Mouse (Mus musculus): Measurements from ENCODE around the gene Unc5b.

Unc5b gene

GRCm38 (mm10) chr10:60718491-60718890 is 112.9 kb downstream of the Unc5b start:
- DNase-seq = no peak

GRCm38 (mm10) chr10:60716449-60716848 is 114.9 kb downstream of the Unc5b start:
- no peak for DNase-seq
